Mouse (Mus musculus): ENCODE measurements around the gene Itgb2. TPM values are rescaled to one million over a fixed set of nuclear protein-coding genes. Genes with fewer than 3 reads are reported as not detected.

Gene Itgb2
- polyA plus RNA-seq, 1 experiment from 2014 or later = 3.8 TPM

DNA sequence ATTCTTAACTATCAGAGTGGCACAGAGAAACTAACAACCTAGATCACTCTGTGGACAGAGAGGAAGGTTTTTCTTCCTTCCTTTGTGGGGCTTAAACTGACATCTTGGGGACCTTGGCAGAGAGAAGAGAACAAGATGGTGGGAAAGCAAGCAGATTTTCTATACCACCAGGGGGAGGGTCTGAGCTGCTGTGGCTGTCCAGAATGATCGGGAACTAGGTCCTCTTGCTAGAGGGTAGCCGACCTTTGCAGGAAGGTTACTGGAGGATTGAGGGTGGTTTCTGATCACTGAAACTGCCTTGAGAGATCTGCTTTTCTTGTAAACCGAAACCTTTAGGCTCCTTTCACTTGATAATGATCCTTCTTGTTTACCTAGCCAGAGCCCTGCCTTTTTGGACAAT lies 42.2 kb downstream of the Itgb2 start:
- Histone ChIP-seq H3K4me3 (ENCODE audit: low read length) (no peak overlapping the region), H3K4me2 (ENCODE audit: low read depth, low read length) (no peak overlapping the region), H3K27me3 (replicated peaks; ENCODE audit: control insufficient read depth, insufficient read depth, low read length) (no peaks in the 10 kb centered on the region), H3K27ac (ENCODE audit: low read length) (no peak overlapping the region; the same call in 1 of the 2 replicates), H3K9me3 (ENCODE audit: control insufficient read depth, low read length) (no peaks in the 10 kb centered on the region), H3K9ac (ENCODE audit: low read depth, low read length) (no peak overlapping the region), H3K4me1 (ENCODE audit: control insufficient read depth, insufficient read depth, low read length) (peaks cover 18% of the 10 kb centered on the region), H3K36me3 (ENCODE audit: control insufficient read depth, insufficient read depth, low read length) (no peaks in the 10 kb centered on the region)
- ATAC-seq = no peak
- 22% methylated on average over 3 of the region's 3 CpGs for WGBS

DNA sequence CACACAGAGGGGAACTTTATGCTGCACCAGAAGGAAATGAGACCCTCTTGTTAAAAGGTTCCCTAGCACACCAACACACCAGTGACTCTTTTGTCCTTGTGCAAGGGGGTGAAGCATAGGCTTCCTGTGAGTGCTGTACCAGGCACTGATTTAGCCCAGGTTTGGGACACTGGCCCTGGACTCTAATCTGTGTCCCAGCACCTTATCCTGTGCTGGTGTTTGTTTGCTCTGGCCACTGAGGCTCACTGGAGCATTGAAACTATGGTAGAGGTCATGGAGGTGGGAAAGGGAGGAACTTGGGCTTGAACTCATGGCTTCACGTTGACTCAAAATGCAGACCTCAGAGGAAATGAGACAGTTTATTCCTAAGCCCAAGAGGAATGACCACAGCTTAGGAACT lies 43.1 kb downstream of the Itgb2 start:
- Histone ChIP-seq H3K9ac (ENCODE audit: low read depth, low read length) (no peak overlapping the region), H3K36me3 (ENCODE audit: control insufficient read depth, insufficient read depth, low read length) (no peaks in the 10 kb centered on the region), H3K27me3 (replicated peaks; ENCODE audit: control insufficient read depth, insufficient read depth, low read length) (no peaks in the 10 kb centered on the region), H3K9me3 (ENCODE audit: control insufficient read depth, low read length) (no peaks in the 10 kb centered on the region), H3K4me3 (ENCODE audit: low read length) (no peak overlapping the region), H3K4me1 (ENCODE audit: control insufficient read depth, insufficient read depth, low read length) (peaks cover 18% of the 10 kb centered on the region), H3K4me2 (ENCODE audit: low read depth, low read length) (no peak overlapping the region), H3K27ac (ENCODE audit: low read length) (no peak overlapping the region)
- 61% methylated on average over 1 of the region's 1 CpGs for WGBS
- ATAC-seq = no peak

DNA sequence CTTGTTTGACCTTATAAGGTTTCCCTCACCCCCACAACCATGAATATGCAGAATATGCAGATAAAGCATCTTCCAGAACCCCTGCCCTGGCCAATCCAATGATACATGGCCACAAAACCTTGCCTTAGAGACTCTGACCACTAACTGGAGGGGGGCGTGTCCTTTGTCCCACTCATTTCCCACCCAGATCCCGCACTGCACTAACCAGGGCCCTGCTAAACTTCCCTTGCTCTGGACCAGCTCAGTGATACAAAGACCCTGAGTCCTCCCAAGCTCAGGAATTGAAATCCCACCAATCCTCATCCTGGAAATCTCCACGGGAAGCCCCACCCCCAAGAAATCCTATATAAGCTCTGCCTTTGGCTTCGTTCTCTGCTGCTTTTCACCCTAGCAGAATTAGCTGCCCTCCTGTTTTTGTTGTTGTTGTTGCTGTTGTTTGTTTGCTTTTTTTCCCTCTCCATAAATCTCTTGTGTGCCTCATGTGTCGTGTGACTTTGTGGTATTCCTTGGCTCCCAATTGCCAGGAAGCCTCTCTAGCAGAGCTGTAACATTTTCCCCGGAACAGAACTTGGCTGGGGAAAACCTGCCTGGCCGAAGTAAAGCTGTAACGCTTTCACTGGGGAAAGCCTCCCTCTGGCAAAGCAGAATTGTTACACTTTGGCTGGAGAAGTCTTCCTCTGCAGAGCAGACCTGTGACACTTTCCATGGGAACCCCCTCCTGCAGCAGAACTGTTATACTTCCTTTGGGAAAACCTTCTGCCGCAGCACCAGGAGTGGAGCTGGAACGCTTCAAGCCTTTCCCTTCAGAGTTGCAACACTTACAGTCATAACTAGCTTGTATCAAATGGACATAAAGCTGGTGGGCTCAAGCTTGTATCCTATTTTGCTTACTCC lies 50.2 kb downstream of the Itgb2 start:
- Histone ChIP-seq H3K9me3 (ENCODE audit: control insufficient read depth, low read length) (no peaks in the 10 kb centered on the region), H3K36me3 (ENCODE audit: control insufficient read depth, insufficient read depth, low read length) (no peaks in the 10 kb centered on the region), H3K4me2 (ENCODE audit: low read depth, low read length) (no peak overlapping the region), H3K27ac (ENCODE audit: low read length) (peak overlapping the region; percentile 99), H3K9ac (ENCODE audit: low read depth, low read length) (0 out of 2 replicates have a peak overlapping the region, but pooled peaks have one; percentile 22), H3K4me1 (ENCODE audit: control insufficient read depth, insufficient read depth, low read length) (peaks cover 23% of the 10 kb centered on the region), H3K4me3 (ENCODE audit: low read length) (no peak overlapping the region), H3K27me3 (replicated peaks; ENCODE audit: control insufficient read depth, insufficient read depth, low read length) (no peaks in the 10 kb centered on the region)
- 52% methylated on average over 10 of the region's 10 CpGs for WGBS
- ATAC-seq = no peak

DNA sequence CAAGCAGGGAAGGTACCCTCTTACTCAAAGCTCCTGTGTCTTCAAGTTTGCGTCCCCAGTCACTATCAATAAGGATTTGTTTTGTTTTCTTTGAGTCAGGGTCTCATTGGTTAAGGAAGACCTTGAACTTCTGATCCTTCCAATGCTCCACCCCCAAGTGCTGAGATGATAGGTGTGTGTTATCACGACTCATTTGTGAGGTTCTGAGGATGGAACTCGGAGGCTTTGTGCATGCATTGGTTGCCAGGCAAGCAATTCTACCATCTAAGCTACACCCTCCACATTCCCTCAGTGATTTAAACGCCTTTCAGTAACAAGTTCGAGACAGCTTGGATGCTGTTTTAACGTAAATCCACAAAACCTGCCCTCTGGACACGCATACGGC lies 51.0 kb downstream of the Itgb2 start:
- 4% methylated on average over 8 of the region's 8 CpGs for WGBS

DNA sequence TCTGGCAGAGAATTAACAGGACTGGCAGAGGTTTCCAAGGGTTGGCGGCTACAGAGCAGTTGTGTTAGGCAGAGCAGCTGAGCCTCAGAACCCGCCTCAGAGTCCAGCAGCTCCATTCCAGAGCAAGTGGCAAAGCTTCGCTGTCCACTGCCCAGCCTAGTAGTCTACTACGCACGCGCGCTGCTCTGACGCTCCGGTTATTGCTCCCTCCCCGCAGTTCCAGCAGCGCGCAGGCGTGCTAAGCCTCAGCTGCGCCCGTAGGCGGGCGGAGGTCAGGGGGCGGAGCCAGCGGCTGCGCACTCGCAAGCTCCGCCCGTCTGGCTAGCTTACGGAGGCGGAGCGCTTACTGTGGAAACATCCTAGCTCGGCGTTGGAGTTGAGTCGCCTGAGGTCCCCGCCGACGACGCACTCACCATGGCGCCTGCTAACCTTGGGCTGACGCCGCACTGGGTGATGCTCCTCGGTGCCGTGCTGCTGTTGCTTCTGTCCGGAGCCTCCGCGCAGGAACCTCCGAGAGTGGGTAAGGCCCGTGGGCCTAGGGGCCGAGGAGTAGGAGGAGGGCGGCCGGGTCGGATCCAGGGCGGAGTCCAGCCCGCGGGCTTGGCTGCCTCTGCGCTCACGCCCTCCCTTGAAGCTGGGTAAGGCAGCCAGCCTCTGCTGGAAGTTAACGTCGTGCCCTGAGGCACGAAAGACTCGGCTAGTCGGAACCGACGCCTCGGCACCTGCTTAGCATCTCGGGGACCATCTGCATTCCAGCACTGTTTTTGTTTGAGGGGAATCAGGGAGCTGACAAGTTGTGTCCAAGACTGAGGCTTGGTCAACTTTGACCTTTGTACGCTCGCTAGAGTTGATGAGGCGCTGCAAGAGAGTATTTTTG lies 51.6 kb downstream of the Itgb2 start, which contains the start of gene Pttg1ip:
Pttg1ip (plus strand) TSS at position 313 of the 877 bp plus-strand sequence.
- H3K4me2 ChIP-seq (ENCODE audit: low read depth, low read length) = peak within 1 kb of the TSS; percentile 86
- H3K27ac ChIP-seq (ENCODE audit: low read length) = peak within 1 kb of the TSS; percentile 99
- peak within 1 kb of the TSS; percentile 93 for H3K9ac ChIP-seq (ENCODE audit: low read depth, low read length)
- H3K27me3 ChIP-seq (replicated peaks; ENCODE audit: control insufficient read depth, insufficient read depth, low read length) = no peaks in the 10 kb centered on the region
- H3K4me3 ChIP-seq (ENCODE audit: low read length) = peak within 1 kb of the TSS; percentile 87
- under 1% methylated on average over 64 of the region's 64 CpGs for WGBS
- peak; percentile 96 for ATAC-seq
- H3K9me3 ChIP-seq (ENCODE audit: control insufficient read depth, low read length) = no peaks in the 10 kb centered on the region
- H3K4me1 ChIP-seq (ENCODE audit: control insufficient read depth, insufficient read depth, low read length) = peaks cover 31% of the 10 kb centered on the region
- H3K36me3 ChIP-seq (ENCODE audit: control insufficient read depth, insufficient read depth, low read length) = no peaks in the 10 kb centered on the region

More for the DNA sequence above, 51.0 kb downstream of the Itgb2 start:
- Histone ChIP-seq H3K27me3 (replicated peaks; ENCODE audit: control insufficient read depth, insufficient read depth, low read length) (no peaks in the 10 kb centered on the region), H3K9me3 (ENCODE audit: control insufficient read depth, low read length) (no peaks in the 10 kb centered on the region), H3K4me1 (ENCODE audit: control insufficient read depth, insufficient read depth, low read length) (peaks cover 28% of the 10 kb centered on the region), H3K9ac (ENCODE audit: low read depth, low read length) (peak overlapping the region; percentile 73), H3K36me3 (ENCODE audit: control insufficient read depth, insufficient read depth, low read length) (no peaks in the 10 kb centered on the region), H3K4me3 (ENCODE audit: low read length) (peak overlapping the region; percentile 87), H3K27ac (ENCODE audit: low read length) (peak overlapping the region; percentile 99), H3K4me2 (ENCODE audit: low read depth, low read length) (peak overlapping the region; percentile 86)
- ATAC-seq = peak; percentile 12; the same call in 1 of the 2 replicates

DNA sequence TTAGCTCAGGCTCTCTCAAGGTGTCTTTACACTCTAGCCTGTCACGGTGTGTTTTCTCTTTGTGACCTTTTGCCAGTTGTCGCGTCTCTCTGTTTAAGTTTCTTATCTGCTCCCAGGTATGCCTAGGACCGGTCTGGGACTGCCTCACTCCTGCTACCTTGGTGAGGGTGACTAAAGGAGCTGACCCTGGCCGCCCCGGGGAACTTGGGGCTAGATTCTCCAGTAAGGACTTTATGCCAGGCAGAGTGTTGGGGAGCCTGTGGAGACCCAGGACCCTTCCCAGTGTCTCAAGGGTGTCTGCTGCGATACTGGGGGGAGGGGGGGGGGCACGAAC lies 52.2 kb downstream of the Itgb2 start:
- Histone ChIP-seq H3K27me3 (replicated peaks; ENCODE audit: control insufficient read depth, insufficient read depth, low read length) (no peaks in the 10 kb centered on the region), H3K4me1 (ENCODE audit: control insufficient read depth, insufficient read depth, low read length) (peaks cover 37% of the 10 kb centered on the region), H3K36me3 (ENCODE audit: control insufficient read depth, insufficient read depth, low read length) (no peaks in the 10 kb centered on the region), H3K9me3 (ENCODE audit: control insufficient read depth, low read length) (no peaks in the 10 kb centered on the region), H3K27ac (ENCODE audit: low read length) (peak overlapping the region; percentile 99), H3K4me3 (ENCODE audit: low read length) (peak overlapping the region; percentile 87), H3K4me2 (ENCODE audit: low read depth, low read length) (peak overlapping the region; percentile 63), H3K9ac (ENCODE audit: low read depth, low read length) (peak overlapping the region; percentile 93)
- WGBS = 8% methylated on average over 8 of the region's 8 CpGs
- ATAC-seq = no peak; the same call in 1 of the 2 replicates

DNA sequence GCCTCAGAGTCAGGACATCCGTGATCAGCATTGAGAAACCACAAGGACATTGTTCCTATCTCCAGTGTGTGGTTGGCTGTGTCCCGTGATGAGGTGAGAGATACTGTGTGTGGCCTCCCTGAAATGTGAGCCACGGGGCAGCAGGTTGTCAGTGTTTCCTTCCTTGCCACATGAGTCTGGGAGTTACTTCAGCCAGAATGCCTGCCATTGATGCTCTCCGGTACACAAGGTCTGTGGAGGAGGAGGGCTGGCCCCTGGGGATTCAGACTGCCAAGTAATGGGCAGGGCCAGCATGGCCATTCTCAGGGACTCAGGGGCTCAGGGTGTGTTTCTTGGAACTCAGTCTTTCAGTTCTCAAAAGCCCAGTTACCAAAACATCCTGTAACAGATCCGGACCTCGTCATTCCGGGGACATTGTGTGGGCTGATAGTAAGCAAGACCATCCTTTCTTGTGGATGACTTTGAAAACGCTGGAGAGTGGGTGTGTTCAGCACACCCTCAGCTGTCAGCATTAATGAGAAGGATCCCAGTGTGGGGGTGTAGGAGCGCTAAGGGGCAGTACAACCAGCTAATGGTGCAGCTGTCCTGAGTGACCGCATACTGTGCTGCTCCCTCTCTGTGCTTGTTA lies 53.9 kb downstream of the Itgb2 start:
- H3K4me2 ChIP-seq (ENCODE audit: low read depth, low read length) = peak overlapping the region; percentile 25; the same call in 1 of the 2 replicates
- peaks cover 48% of the 10 kb centered on the region for H3K4me1 ChIP-seq (ENCODE audit: control insufficient read depth, insufficient read depth, low read length)
- no peak overlapping the region for H3K4me3 ChIP-seq (ENCODE audit: low read length)
- H3K36me3 ChIP-seq (ENCODE audit: control insufficient read depth, insufficient read depth, low read length) = no peaks in the 10 kb centered on the region
- no peak overlapping the region for H3K9ac ChIP-seq (ENCODE audit: low read depth, low read length)
- no peaks in the 10 kb centered on the region for H3K9me3 ChIP-seq (ENCODE audit: control insufficient read depth, low read length)
- ATAC-seq = no peak
- H3K27me3 ChIP-seq (replicated peaks; ENCODE audit: control insufficient read depth, insufficient read depth, low read length) = no peaks in the 10 kb centered on the region
- WGBS = 63% methylated on average over 10 of the region's 10 CpGs
- H3K27ac ChIP-seq (ENCODE audit: low read length) = no peak overlapping the region

DNA sequence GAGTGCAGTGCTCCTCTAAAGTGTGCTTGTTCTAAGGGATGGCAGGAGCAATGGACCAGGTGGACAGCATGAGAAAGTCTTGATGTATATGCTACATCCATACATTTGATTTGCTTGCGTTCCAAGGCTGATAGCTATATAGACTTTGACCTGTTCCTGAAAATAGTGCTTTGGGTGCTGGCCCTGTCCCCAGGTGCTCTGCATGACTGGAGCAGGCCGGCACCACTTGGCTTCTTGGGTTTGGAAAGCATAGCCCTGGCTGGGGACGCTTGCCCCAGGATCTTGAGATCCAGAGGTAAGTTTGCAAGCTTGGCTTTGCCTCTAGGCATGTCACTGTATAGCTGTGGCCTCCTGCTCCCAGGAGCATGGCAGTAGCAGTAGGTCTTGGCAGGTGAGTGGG lies 56.6 kb downstream of the Itgb2 start:
- 67% methylated on average over 3 of the region's 3 CpGs for WGBS
- Histone ChIP-seq H3K27ac (ENCODE audit: low read length) (0 out of 2 replicates have a peak overlapping the region, but pooled peaks have one; percentile 20), H3K4me1 (ENCODE audit: control insufficient read depth, insufficient read depth, low read length) (peaks cover 46% of the 10 kb centered on the region), H3K36me3 (ENCODE audit: control insufficient read depth, insufficient read depth, low read length) (peaks cover 3% of the 10 kb centered on the region; the same call in 1 of the 2 replicates), H3K4me3 (ENCODE audit: low read length) (no peak overlapping the region), H3K9me3 (ENCODE audit: control insufficient read depth, low read length) (no peaks in the 10 kb centered on the region), H3K9ac (ENCODE audit: low read depth, low read length) (no peak overlapping the region), H3K27me3 (replicated peaks; ENCODE audit: control insufficient read depth, insufficient read depth, low read length) (no peaks in the 10 kb centered on the region), H3K4me2 (ENCODE audit: low read depth, low read length) (peak overlapping the region; percentile 21; the same call in 1 of the 2 replicates)
- ATAC-seq = no peak

All from intestine, embryonic 16.5 days (tissue).